Mouse (Mus musculus): ENCODE results near the gene Esp3.
"Not testable (repeated sequence)": the region's sequence is repeated elsewhere in the genome, so short reads cannot be mapped to it uniquely, and the experiment has no call there.

Esp3 gene

DNA sequence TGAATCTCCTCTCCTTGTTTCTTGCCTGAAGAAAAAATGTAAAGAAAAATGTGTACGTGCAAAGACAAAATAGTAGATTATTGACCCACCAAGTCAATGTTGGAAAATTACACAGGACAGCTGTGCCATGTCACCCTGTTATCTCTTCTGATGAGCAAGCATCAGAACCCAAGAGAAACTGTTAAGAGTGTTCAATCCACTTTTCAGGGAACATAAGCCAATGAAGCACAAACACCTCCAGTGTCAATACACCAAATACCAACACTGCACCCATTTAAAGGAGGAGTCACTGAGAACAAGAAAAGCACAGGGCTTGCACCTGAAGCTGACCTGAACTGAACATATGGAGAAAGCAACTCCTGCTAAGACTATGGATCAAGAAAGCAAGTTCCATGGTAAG, at the start of gene Esp3:
Gene Esp3 (plus strand): TSS at position 301 of the 400 bp plus-strand sequence.
- DNase-seq (ENCODE audit: low read depth, low spot score), result not testable (repeated sequence)

GRCm38 (mm10) chr17:40583906-40584305, 48.0 kb upstream of the Esp3 start:
- not testable (repeated sequence) for DNase-seq (ENCODE audit: low read depth, low spot score)

DNA sequence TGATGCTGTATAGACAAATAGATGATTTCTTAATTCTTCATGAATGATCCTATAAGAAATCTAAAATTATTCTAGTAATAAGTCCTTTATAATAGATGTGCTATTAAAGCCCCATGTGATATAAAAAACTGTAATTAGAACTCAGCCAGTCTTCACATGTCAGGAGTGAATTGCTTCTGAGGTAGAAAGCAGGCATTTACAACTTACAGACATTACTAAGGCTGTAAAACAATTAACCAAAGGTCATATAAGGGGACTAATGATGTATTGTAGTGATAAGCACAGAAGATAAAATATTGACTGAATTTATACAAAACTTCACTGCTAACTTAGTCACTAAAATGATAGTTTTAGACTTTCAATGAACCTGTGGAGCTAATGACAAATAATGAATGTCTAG, 40.6 kb upstream of the Esp3 start:
- DNase-seq (ENCODE audit: low read depth, low spot score), result no peak

- DNase-seq (ENCODE audit: low read depth, low spot score), result no peak
These were observed 33.6 kb upstream of the Esp3 start, which contains the start of gene Esp4 for GRCm38 (mm10) chr17:40598294-40598693. Esp4 (plus strand) TSS chr17:40598594.

GRCm38 (mm10) chr17:40662118-40662679, 30.3 kb downstream of the Esp3 start:
- DNase-seq (ENCODE audit: low read depth, low spot score), result not testable (repeated sequence)

- not testable (repeated sequence) for DNase-seq (ENCODE audit: low read depth, low spot score)
These were observed 31.4 kb downstream of the Esp3 start for GRCm38 (mm10) chr17:40663161-40663811.
